Mouse (Mus musculus): Measurements from ENCODE around the gene Tuba1b.
"Not testable (repeated sequence)": the region's sequence is repeated elsewhere in the genome, so short reads cannot be mapped to it uniquely, and the experiment has no call there.

Tuba1b gene

DNA sequence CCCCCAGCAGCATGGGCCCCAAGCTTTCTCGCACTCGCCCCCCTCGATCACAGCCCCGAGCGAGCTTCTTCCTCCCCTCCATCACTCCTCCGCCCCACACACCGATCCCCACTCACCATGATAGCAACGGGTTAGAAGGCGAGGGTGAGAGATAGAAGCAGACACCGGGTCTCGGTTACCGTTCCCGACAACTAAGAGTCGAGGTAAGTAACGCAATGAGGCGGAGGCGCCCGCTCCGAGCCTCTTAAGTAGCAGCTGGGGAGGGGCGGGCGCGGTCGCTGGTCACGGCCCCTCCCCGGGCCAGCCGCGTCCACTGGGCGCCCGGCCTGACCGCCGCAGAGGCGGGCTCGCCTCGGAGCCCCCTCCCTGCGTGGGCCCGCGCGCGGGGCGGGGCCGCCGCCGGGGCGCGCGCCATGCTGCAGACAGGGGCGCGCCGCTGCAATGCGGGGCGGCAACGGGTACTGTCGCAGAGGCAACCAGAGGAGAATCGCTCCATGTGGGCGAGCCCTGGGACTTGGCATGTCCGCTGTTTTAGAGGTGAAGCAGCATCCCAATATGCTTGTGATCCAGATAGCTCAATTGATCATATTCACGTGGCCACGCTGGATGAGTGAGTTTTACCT, at the start of gene Tuba1b:
Tuba1b (minus strand) TSS at position 349 of the 623 bp plus-strand sequence.
- DNase-seq = peak; percentile 94

DNA sequence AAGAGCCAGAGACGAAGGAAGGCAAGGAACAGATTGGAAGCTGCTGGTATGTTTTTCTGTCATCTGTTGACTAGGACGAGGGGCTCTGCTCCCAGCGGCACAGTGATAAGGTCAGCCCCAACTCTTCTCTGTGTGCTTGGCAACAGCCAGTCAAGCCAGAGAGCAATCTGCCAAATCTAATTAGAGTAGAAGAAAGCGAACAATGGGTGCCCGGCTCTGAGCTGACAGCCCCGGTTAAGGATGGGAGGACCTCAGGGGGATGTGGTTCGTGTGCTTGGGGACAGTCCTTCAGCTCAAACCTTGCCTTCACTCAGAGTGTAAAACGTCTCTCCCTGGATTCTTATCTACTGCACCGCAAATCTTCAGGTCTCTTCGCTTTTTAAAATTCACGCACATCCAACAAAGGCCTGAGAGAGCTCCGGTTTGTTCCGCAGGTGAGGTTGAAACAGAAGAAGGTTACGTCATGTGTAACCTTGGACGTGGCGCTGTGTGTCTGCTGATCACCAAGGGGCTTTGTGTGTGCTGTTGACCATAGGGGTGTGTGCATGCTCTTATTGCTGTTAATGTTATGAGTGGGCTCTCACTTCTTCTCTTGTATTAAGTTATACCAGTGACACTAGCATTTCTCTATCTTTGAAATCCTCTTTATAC, 49.2 kb upstream of the Tuba1b start:
- DNase-seq = no peak

DNA sequence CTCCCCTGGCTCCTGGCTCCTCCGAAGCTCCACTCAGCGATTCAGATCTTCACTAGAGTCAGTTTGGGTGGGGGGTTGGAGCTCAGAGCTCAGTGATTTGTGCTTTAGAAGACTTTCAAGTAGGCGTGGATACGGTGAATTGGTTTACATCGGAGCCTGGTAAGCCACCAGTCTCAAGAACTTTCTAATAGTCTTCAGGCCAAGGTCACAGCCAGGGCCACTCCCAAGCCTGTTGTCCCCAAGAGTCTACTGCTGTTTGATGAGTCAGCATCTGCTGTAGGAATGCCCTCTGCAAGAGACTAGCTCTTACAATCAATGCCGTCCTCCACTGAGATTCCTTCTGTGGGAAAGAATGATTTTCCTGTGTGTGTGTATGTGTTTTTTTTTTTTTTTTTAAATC, 47.7 kb upstream of the Tuba1b start:
- no peak for DNase-seq

DNA sequence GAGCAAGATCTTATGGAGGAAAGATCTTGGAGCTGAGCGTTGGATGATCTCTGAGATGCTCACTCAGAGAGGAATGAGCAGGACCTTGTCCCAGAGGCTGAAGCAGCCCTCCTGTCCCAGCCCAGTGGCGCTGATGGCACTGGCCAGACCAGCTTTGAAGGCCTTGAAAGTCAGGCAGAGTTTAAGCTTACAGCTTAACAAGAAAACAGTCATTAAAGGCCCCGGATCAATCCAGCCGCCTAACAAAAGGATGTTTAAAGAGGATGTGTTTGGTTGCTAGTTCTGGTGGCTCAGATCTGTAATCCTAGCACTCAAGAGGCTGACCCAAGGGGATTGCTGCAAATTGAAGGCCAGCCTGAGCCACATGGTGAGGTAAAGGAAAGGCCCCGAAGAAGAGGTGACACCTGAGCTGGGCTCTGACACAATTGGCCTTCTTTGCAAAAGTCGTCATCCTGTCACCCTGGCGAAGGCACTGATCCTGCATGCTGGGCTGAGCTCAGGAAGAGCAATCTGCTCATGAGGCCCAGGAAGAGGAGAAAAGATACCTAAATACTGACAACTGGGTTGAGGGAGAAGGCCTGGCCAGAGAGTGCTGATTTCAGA, 45.7 kb upstream of the Tuba1b start:
- no peak for DNase-seq

DNA sequence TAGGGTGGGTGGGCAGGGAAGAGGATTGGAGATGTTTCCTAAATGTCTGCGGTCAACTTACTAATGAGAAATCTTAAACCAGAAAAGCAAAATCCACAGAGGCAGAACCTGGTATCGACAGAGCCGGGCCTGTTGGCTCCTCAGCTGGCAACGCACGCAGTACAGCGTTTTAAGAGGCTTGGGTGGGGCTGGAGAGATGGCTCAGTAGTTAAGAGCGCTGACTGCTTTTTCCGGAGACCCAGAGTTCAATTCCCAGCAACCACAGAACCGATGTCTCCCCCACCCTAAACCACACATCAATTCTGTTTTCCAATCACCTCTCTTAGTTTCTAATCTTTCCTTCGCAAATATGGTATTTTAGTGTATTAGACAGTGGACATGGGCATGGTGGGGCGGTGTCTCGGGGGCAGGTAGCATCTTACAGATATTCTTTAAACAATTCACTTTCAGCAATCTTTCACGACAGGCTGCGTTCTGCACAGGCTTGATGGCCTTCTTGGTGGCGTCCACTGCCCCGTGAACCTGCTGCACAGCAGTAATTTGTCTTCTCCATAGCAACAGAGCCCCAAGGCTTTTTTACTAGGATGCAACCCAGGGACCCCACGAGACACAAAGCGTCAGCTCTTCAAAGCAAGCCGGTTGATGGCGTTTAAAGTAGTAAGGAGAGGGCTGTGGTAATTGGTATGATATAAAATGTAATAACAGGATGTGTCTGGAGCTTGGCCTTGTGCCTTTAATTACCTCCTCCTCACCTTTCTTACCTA, 44.2 kb upstream of the Tuba1b start:
- DNase-seq = no peak

DNA sequence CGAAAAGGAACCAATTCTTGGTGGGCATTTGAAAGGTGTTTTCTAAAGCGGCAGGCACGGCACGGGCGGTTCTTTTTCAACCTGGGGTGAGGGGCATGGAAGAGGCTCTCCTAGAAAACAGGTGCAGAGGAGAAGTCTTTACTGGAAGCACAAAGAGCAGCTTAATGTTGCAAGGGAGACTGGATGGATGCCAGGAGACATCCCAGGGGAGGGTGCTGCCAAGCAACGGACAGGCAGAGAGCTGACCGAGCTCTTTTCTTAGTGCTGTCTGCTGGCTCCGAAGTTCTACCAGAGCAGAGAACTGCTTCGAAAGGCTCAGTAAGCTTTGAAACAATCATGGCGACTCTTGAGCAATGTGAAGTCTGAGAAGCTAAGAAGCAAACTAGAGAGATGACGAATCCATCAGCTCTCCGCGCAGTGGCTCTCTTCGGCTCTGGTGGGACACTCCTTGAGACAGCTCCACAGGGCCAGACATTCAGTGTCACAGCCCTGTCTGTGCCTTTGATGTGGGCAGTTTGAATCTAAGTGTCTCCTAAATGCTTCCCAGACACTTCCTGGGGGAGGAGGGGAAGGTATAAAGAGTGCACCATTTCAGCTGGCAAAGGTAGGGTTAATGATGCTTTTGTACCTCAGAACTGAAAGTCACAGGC, 43.5 kb upstream of the Tuba1b start:
- peak; percentile 85 for DNase-seq

DNA sequence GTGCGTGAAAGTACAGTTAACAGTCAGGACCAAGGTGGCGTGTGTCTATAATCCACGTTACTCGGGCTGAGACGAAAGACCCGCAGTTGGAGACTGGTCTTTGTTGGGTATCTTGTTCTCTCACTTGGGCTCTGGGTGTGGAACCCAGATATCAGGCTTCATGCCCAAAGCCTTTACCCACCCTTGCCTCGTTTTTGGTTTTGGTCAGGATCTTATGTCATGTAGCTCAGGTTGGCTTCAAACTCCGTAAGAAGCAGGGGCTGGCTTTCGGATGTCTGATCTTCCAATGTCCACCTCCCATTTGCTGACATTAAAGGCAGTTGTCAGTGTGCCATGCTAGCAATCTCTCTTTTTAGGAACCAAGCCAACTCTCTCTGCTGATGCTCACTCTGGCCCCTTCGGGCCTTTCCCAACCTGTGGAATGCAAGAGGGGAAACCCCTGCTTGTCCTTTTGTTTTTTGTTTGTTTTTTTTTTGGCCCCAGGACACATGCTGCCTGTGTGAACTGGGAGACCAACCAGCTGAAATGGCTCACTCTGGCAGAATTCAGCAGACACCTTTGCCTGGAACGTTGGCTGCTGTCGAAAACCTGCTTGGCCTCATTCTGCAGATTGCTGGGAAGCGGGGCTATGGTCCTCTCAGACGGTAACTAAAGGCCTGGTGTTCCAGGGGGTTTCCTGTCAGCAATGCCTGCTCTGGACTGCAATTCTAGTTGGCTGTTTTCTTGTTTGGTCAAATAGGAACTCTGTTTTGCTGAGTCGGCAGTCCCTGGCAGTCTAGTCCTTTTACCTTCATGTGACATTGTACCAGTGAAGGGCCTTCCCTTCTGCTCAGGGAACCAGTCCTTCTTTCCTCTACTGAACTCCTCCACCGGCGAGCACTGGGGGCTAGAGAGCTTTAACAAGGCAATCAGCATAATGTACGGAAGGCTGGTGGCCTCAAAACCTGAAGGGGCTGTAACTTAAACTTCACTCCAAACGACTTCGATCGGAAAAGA, 42.7 kb upstream of the Tuba1b start:
- peak; percentile 28 for DNase-seq

DNA sequence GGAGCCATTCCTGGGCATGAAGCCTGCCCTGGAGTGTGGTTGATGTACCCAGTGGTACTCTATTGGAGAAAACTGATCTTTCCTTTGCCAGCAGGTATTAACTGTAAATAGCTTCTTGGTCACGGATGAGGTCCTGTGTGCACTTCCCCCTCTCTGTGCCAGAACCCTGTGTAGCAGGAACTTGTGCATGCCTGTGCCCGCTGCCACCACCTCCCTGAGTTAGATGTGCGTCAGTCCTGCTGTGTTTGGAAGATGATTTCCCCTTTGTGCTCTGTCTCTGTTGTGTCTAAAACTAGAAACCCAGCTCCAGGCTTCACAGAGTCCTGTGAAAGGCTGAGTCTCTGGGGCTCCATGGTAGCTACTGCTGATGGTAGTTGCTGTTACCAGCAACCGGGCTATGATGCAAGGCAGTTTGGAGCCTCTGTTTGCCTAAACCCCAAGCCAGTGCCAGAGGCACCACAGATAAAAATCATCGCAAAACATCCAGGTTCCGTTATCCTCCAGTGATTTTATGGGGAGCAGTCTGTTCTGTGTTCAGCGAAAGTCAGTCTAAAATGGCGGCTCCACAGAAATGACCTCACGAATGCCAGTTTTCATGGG, 38.8 kb upstream of the Tuba1b start:
- DNase-seq = no peak

DNA sequence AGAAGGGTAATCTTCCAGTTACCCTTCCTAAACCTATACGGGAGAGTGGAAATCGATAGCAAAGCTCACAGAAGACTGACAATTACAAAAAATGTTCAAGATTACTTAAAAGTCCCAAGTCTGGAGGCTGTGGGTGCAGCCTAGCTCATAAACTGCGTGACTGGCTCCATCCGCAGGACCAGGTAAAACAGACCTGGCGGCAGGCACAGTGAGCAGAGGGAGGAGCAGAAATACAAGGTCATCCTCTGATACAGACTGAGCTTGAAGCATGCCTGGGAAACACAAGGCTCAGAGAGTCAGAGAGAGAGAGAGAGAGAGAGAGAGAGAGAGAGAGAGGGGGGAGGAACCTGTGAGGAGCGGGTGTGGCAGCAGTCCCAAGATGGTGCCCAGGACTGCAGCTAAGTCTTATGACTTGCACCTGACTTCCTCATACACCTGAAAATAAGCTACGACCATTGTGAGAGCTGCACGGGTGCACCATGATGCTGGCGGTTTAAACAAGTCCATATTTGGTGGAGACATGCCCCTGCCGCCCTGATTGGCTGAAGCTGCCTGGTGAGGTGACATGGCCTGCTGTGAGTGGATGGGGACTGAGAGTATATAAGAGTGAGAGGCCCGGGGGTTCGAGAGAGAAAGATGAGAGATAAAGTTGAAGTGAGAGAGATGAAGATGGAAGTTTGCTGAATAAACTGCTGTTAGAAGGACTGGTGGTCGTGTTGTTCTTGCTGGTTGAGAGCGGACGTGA, 37.4 kb upstream of the Tuba1b start:
- DNase-seq = not testable (repeated sequence)

DNA sequence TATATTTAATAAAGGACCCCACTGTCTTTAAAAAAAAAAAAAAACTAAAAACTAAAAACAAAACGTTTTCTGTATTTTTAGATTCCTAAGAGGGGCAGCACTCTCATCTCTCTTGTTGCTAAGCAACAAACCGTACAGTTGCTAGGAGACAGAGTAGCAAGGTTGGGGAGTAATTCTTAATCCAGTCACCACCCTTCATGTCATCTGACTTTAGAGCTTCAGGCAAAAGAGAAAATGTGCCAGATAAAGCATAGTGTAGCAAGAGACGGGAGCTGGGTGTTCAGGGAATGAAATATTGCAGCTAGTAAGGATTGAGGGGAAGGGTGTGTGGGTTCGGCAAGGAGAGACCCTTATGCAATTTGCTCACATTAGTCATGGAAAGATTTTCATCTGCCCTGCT, 36.7 kb upstream of the Tuba1b start:
- DNase-seq = no peak

DNA sequence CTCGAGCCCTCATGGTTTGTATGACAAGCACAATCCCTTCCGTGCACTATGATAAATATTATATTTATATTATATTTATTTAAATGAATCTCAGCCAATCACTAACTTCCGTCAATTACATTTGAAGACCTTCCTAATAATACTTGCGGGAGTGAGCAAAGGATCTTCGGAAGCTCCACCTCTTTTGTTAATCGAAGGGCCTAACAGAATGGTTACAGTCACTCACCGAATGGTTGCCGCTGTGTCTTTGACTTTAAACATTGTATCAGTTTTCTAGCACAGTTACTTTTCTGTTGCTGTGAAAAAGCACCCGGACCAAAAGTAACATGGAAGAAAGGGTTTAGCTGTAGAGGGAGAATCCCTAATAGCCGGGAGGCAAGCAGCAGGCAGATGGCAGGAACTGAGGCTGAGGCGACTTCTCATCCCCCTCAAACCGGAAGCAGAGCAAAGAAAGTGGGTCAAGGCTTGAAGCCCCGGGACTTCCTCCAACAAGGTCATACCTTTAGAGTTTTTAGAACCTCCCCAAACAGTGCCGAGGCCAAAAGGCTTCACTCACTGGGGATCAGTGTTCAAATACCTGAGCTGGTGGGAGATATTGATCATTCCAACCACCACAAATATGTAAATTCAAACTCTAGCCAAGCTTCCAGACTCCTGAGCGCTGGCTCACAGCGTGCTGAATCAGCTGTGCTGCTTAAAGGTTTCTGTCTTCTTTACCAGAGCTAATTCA, 35.2 kb upstream of the Tuba1b start:
- DNase-seq = peak; percentile 30

DNA sequence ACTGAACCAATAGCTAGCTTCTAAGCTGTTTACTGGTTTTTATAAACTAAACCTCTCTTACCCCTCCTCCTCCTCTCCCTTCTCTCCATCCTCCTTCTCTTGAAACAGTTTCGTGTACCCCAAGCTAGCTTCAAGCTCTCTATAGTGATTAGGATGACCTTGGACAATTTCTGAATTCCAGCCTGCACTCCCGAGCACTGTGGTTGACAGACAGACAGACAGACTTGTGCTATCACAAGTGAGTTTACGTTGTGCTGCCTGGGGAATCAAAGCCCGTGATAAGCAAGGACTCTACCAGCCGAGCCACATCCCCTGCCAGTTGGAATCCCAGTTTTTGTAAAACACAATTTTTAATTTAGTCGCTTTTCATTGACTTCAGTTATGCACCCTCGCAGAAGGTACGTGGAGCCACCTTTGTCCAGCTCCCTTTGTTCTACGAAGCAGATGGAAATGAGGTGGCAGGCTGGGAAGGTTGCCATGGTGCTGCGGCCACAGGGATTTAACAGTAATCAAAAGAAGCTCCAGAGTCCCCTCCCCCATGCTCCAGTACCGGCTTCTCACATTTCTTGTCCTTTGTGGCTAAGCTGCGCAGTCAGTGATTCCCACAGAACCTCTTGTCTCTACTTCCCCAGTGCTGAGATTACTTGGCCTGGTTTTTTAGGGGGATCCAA, 34.5 kb upstream of the Tuba1b start:
- peak; percentile 82 for DNase-seq

DNA sequence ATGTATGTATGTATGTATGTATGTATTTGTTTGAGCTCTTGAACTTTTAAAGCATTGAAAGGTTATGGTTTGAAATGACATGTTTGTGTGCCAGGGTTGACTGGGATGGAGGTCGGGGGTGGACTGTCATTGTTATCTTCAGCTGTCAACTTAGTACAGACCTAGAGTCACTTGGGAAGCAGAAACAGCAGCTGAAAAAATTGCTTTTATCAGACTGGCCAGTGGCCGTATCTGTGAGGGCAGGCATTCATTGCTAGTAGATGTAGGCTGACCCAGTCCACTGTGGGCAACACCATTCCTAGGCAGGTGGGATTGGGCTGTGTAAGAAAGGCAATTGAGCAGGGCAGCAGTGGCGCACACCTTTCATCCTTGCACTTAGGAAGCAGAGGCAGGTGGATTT, 25.2 kb upstream of the Tuba1b start:
- no peak for DNase-seq

DNA sequence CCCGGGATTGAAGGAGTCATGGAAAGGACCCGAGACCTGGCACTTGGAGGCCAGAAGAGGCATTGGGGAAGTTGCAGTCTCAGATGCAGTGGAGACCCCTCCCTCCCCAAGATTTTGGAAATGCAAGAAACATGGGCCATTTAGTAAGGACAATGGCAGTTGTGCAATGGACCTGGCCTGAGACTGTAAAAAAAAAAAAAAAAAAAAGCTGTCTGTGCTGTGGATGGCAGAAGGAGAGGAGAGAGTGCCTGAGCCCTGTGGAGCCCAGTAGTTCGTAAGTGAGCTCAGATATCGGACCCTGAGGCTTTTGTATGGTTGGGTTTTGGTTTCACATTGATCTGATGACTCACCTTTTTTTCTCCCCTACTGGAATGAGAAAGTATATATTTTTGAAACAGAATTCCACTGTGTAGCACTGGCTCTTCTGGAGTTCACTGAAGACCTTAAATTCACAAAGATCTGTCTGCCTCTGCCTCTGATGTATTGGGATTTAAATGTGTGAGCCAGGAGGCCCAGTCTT, 24.6 kb upstream of the Tuba1b start:
- DNase-seq = no peak

DNA sequence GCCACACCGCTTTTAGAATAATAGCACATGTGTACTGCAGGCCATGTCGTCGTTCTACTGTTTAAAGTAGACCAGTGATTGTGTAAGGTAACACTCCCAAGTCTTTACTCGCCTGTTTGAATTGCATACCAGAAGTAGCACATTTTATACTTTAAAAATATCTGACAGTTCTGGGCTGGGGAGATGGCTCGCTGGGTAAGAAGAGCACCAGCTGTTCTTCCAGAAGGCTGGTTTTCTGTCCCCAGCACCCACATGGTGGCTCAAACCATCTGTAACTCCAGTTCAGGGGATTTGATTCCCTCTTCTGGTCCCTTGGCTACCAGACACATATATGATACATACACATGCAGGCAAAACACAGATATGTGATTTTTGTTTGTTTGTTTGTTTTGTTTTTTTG, 23.1 kb upstream of the Tuba1b start:
- no peak for DNase-seq

DNA sequence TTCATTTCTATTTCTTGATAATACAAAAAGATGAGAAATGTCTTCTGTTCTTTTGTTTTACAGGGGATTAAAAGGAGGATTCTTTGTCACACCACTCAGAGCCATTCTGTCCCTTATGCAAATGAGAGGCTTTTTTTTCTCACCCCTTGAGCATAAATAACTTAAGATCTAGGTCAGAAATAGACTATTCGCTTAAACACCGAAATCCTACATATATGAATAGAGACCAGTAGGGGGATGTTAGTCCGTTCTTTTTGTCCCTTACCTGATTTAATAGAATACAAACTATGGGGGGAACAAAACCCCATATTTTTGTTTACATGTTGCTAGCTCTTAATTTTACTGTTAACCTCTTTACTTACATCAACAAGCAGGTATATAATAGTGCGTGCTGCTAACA, 21.6 kb upstream of the Tuba1b start:
- DNase-seq = no peak

DNA sequence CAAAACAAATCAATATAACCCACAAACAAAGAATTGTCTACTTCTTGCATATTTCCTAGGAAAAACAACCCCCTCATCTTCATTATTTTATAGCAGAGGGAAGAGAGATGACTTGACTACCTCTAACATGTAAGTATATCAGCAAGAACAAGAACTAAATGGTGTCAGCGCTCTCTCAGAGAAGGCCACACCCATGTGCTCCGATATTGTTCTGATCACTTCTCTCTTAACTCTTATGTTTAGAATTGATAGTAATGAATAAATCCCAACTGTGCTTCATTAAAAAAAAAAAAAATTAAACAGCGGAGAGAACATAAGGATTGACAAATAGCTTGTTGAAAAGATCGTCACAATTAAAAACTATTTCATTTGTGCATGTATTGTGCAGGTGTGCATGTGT, 21.0 kb upstream of the Tuba1b start:
- DNase-seq = no peak

DNA sequence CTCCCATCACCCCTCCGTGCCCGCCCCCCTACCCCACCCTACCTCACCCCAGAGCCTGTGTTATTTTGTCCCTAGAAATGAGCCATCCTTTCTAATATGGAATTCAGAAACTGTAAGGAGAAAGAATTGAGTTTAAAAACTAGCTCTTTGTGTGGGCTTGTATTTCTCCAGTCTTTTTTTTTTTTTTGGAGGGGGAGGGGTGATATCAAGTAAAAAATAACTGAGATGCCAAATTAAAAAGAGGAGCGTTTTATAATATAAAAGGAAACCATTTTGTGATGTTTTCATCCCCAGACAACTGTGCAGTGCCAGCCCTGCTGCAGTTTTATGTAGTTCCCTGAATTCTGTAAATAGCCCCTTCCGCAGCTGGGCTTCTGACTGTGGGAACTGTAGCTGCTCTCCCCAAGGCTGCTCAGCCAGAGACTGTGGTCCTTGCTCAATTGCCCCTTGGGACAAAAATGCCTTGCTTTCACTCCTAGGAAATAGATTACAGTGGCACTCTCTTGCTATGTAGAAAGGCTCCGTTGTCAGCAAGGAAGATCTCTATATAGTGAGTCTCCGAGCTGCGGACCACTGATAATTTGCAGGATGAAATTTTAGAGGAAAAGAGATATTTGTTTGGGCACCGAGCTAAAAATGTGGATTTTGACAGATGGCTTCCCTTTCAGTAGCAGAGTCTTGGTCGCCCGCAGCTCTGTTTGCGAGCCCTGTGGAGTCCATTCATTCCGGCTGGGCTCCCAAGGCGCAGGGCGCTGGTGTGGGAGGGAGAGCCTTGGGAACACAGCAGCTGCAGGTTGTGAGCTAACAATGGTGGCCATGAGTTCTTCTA, 20.3 kb upstream of the Tuba1b start:
- no peak for DNase-seq
